Mouse (Mus musculus): ENCODE results near the gene Wscd1.

GRCm38 (mm10) chr11:71790227-71790626 lies 40.5 kb downstream of the Wscd1 start:
- no peak for TF ChIP-seq CTCF (IDR thresholded peaks at IDR 0.05; ENCODE audit: low read depth)
- no peak for TF ChIP-seq EP300 (IDR thresholded peaks at IDR 0.05; ENCODE audit: low read depth)
